ENCODE assay signal across 20 mouse cellular contexts in the genomic region with DNA sequence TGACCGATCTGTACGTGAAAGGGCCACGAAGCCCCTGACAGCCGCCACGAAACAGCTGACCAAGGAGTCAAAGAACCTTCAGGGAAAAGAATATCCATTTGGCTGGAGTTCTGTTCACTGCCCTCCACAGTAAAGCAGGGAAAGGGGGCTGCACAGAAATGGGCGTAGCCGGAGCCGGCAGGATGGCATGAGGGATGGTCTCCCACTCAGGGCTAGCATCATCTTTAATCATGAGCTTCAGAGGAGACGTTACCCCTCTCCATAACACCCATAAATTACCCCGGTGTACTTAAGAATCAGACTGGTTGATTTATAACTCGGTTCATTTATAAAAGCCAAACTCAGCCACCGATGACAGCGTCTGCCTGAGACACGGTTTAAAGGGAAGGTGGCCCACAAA. TPM values are rescaled to one million over a fixed set of nuclear protein-coding genes. Genes with fewer than 3 reads are reported as not detected.
"Had no signal": no experiment of that assay in that cellular context is flagged by ENCODE, and none has a peak within 500 bp of the region (broad histone marks: within the 10 kb centered on the region; RNA-seq: fewer than 3 reads in every experiment).

No protein-coding gene starts in this region.

- H3K4me1 ChIP-seq: limb, embryonic 15.5 days; stomach, embryonic 15.5 days had no signal

- DNase-seq: kidney, adult 2 months; kidney, postnatal 14 days; kidney, postnatal 4 days; left cerebral cortex, postnatal 4 days; liver, postnatal 0 days; lung, embryonic 14.5 days; midbrain, embryonic 14.5 days; retina, postnatal 1 day; right cerebral cortex, postnatal 25 days; spleen, adult 18-20 months; thymus, postnatal 25 days had no signal

- ATAC-seq: intestine, postnatal 0 days; liver, postnatal 0 days; lung, postnatal 0 days had no signal

- H3K9ac ChIP-seq: limb, embryonic 12.5 days; limb, embryonic 15.5 days; liver, embryonic 14.5 days; liver, postnatal 0 days; lung, embryonic 14.5 days; stomach, embryonic 15.5 days had no signal

- H3K27me3 ChIP-seq: limb, embryonic 12.5 days; limb, embryonic 15.5 days; stomach, embryonic 15.5 days had no signal

- H3K4me3 ChIP-seq: limb, embryonic 12.5 days; limb, embryonic 15.5 days; midbrain, embryonic 10.5 days; stomach, embryonic 15.5 days had no signal

- H3K4me2 ChIP-seq: limb, embryonic 12.5 days; limb, embryonic 15.5 days; liver, embryonic 11.5 days; lung, embryonic 14.5 days; stomach, embryonic 15.5 days had no signal

- H3K36me3 ChIP-seq: limb, embryonic 12.5 days; limb, embryonic 15.5 days; midbrain, embryonic 10.5 days; stomach, embryonic 15.5 days had no signal

- H3K9me3 ChIP-seq: limb, embryonic 12.5 days; limb, embryonic 15.5 days; midbrain, embryonic 10.5 days; stomach, embryonic 15.5 days had no signal

- H3K27ac ChIP-seq: limb, embryonic 12.5 days; limb, embryonic 15.5 days; liver, embryonic 14.5 days; macrophage; midbrain, embryonic 10.5 days; stomach, embryonic 15.5 days had no signal

RNA-seq across cellular contexts. Expression of gene Tmem132d, which starts 36.9 kb away (rescaled TPM):
- polyA plus RNA-seq: intestine, postnatal 0 days; kidney, adult 2 months; liver, embryonic 11.5 days; liver, postnatal 0 days; macrophage had no signal
